Mouse (Mus musculus) ES-E14 (cell line): ENCODE data around the gene Krtap15.

Experiments
- CHD2 ChIP-seq: IDR thresholded peaks from 2 replicates; pipeline ENCODE4 v1.6.1; 2014; ENCODE audit warnings: mild to moderate bottlenecking, low read depth, low read length, inconsistent platforms
- HCFC1 ChIP-seq: IDR thresholded peaks from 2 replicates; pipeline ENCODE4 v1.6.1; 2012; ENCODE audit warnings: low read length, inconsistent platforms, borderline replicate concordance; ENCODE audit not compliant: insufficient read depth
- ZC3H11A ChIP-seq: IDR thresholded peaks from 2 replicates; pipeline ENCODE4 v1.6.1; 2012; ENCODE audit warnings: low read depth, mild to moderate bottlenecking, inconsistent platforms, low read length, borderline replicate concordance
- ZNF384 ChIP-seq: IDR thresholded peaks from 2 replicates; pipeline ENCODE4 v1.6.1; 2012; ENCODE audit warnings: low read depth, low read length, inconsistent platforms

GRCm38 (mm10) chr16:88774106-88774505 is 45.9 kb upstream of the Krtap15 start, which contains the start of gene 2310057N15Rik:
- no peak for TF ChIP-seq HCFC1
- TF ChIP-seq ZC3H11A: no peak
- TF ChIP-seq ZNF384: no peak
- no peak for TF ChIP-seq CHD2
